Mouse (Mus musculus): ENCODE measurements around the gene Celf6. TPM values are rescaled to one million over a fixed set of nuclear protein-coding genes. Genes with fewer than 3 reads are reported as not detected.

The Celf6 gene
- polyA plus RNA-seq, 1 experiment from 2014 or later, result 37.3 TPM

- H3K4me3 ChIP-seq (replicated peaks), result no peak overlapping the region
- 92% methylated on average over 4 of the region's 4 CpGs for WGBS
- H3K36me3 ChIP-seq, result peaks cover 50% of the 10 kb centered on the region
- no peaks in the 10 kb centered on the region for H3K27me3 ChIP-seq
- H3K9ac ChIP-seq (replicated peaks), result no peak overlapping the region
- no peaks in the 10 kb centered on the region for H3K4me1 ChIP-seq (replicated peaks)
- no peak overlapping the region for H3K27ac ChIP-seq
- ATAC-seq, result no peak
- H3K9me3 ChIP-seq, result no peaks in the 10 kb centered on the region
- H3K4me2 ChIP-seq (replicated peaks), result no peak overlapping the region
Observed at GRCm38 (mm10) chr9:59649911-59650310, 72.2 kb downstream of the Celf6 start.

GRCm38 (mm10) chr9:59653371-59653770 is 75.7 kb downstream of the Celf6 start:
- ATAC-seq, result no peak
- Histone ChIP-seq H3K9ac (replicated peaks) (no peak overlapping the region), H3K4me2 (replicated peaks) (no peak overlapping the region), H3K36me3 (peaks cover 38% of the 10 kb centered on the region), H3K27ac (no peak overlapping the region), H3K4me3 (replicated peaks) (no peak overlapping the region), H3K27me3 (no peaks in the 10 kb centered on the region), H3K4me1 (replicated peaks) (peaks cover 7% of the 10 kb centered on the region), H3K9me3 (no peaks in the 10 kb centered on the region)
- WGBS, result 34% methylated on average over 3 of the region's 3 CpGs

GRCm38 (mm10) chr9:59654450-59654983 is 76.8 kb downstream of the Celf6 start:
- Histone ChIP-seq H3K9ac (replicated peaks) (no peak overlapping the region), H3K4me3 (replicated peaks) (no peak overlapping the region), H3K9me3 (no peaks in the 10 kb centered on the region), H3K36me3 (peaks cover 27% of the 10 kb centered on the region), H3K4me2 (replicated peaks) (no peak overlapping the region), H3K27ac (no peak overlapping the region), H3K4me1 (replicated peaks) (peaks cover 18% of the 10 kb centered on the region), H3K27me3 (no peaks in the 10 kb centered on the region)
- no peak for ATAC-seq
- WGBS, result 88% methylated on average over 2 of the region's 2 CpGs

GRCm38 (mm10) chr9:59655958-59656634 is 78.4 kb downstream of the Celf6 start, which contains the start of gene Pkm:
Pkm (plus strand) TSS chr9:59656368.
- H3K4me2 ChIP-seq (replicated peaks), result peak within 1 kb of the TSS; percentile 93
- peak within 1 kb of the TSS; percentile 82 for H3K4me3 ChIP-seq (replicated peaks)

More at GRCm38 (mm10) chr9:59655958-59656634, 78.4 kb downstream of the Celf6 start, which contains the start of gene Pkm:
- ATAC-seq, result peak; percentile 91
- H3K9ac ChIP-seq (replicated peaks), result peak within 1 kb of the TSS; percentile 90
- H3K36me3 ChIP-seq, result peaks cover 13% of the 10 kb centered on the region
- peaks cover 34% of the 10 kb centered on the region for H3K4me1 ChIP-seq (replicated peaks)
- peak within 1 kb of the TSS; percentile 98 for H3K27ac ChIP-seq
- H3K9me3 ChIP-seq, result no peaks in the 10 kb centered on the region
- WGBS, result under 1% methylated on average over 46 of the region's 46 CpGs
- H3K27me3 ChIP-seq, result no peaks in the 10 kb centered on the region

Other genes starting within 250 kb of the Celf6 start
- gene Bbs4, start 224.4 kb upstream of the Celf6 start, polyA plus RNA-seq (2015; fragmentation: Nextera tagmentation; extraction: Ambion mirVana), result 41.6 and 46.9 TPM in 2 replicates
- 16.1 and 23.1 TPM in 2 replicates for gene Arih1, start 91.3 kb upstream of the Celf6 start, polyA plus RNA-seq (2015; fragmentation: Nextera tagmentation; extraction: Ambion mirVana)
- 49.9 and 50.6 TPM in 2 replicates for gene Hexa, start 38.4 kb upstream of the Celf6 start, polyA plus RNA-seq (2015; fragmentation: Nextera tagmentation; extraction: Ambion mirVana)
- 0.55 and 0.74 TPM in 2 replicates for gene Tmem202, start 38.1 kb upstream of the Celf6 start, polyA plus RNA-seq (2015; fragmentation: Nextera tagmentation; extraction: Ambion mirVana)
- 186 and 195 TPM in 2 replicates for gene Parp6, start 39.4 kb downstream of the Celf6 start, polyA plus RNA-seq (2015; fragmentation: Nextera tagmentation; extraction: Ambion mirVana)
- gene Pkm, start 78.5 kb downstream of the Celf6 start, polyA plus RNA-seq (2015; fragmentation: Nextera tagmentation; extraction: Ambion mirVana), result 1,400 and 1,429 TPM in 2 replicates
- gene Gramd2, start 102.2 kb downstream of the Celf6 start, polyA plus RNA-seq (2015; fragmentation: Nextera tagmentation; extraction: Ambion mirVana), result 1.2 and 2.1 TPM in 2 replicates
- 14.4 and 16.3 TPM in 2 replicates for gene Senp8, start 172.8 kb downstream of the Celf6 start, polyA plus RNA-seq (2015; fragmentation: Nextera tagmentation; extraction: Ambion mirVana)
- 24.5 and 25.7 TPM in 2 replicates for gene Myo9a, start 173.0 kb downstream of the Celf6 start, polyA plus RNA-seq (2015; fragmentation: Nextera tagmentation; extraction: Ambion mirVana)